Mouse (Mus musculus) adrenal gland, postnatal 4 days (tissue): Measurements from ENCODE around the gene Nt5m. TPM values are rescaled to one million over a fixed set of nuclear protein-coding genes. Genes with fewer than 3 reads are reported as not detected.

ENCODE experiments used
- DNase-seq, 2 experiments: peaks; one replicate each; pipeline ENCODE4 v3.0.0; 2021 to 2022; ENCODE audit warnings: low spot score in 2 of 2, mixed read lengths in 2 of 2
- long read RNA-seq, 2 experiments: library from polyadenylated mRNA; stranded (forward); transcript quantifications; one replicate each; pipeline ENCODE4 v2.0.0; 2021
- total RNA-seq, 2 experiments: library from RNA; stranded (reverse); gene quantifications; 2 replicates each; pipeline ENCODE4 v1.2.3; 2021

Nt5m gene
- 10 to 100 TPM; 33.3 to 37.8 TPM for total RNA-seq
- long read RNA-seq, experiment 1, transcript Nt5m-203 (5 exons, 1,316 nt): minor isoform, 7 of 49 reads
- long read RNA-seq, experiment 1, transcript Nt5m-201 (5 exons, 1,306 nt): major isoform, 28 of 49 reads
- long read RNA-seq, experiment 1, partial matches to known transcripts: 5 of 49 reads
- long read RNA-seq, experiment 1, other reads (novel, unspliced or antisense): 8 of 49 reads
- long read RNA-seq, experiment 2, transcript Nt5m-203 (5 exons, 1,316 nt): minor isoform, 10 of 61 reads
- long read RNA-seq, experiment 2, transcript Nt5m-201 (5 exons, 1,306 nt): major isoform, 31 of 61 reads
- long read RNA-seq, experiment 2, partial matches to known transcripts: 3 of 61 reads
- long read RNA-seq, experiment 2, other reads (novel, unspliced or antisense): 15 of 61 reads

DNA sequence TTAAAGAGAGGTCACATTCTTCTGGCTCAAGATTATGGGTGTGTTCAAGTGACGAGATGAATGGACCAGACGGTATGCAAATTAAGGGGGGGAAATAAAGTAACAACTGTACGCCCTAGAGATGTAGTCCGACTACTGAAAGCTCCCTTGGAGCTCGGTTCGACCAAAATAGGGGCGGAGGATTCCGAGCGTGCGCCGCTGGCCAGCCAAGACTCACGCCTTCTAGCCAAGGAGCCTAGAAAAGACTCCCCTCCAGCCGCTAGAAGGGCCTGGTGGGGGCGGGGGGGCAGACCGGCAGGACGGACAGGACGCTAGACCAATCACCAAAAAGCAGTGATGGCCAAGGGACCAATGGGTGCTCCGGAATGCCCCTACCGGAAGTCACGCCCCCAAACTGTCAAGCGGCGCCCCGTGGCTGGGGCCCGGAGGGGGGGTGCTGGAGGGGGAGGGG lies at the start of gene Nt5m:
Nt5m (plus strand) TSS at position 440 of the 451 bp plus-strand sequence.
- DNase-seq: peak; percentile 82 to 86

GRCm38 (mm10) chr11:59793390-59793789 lies 45.9 kb upstream of the Nt5m start:
- DNase-seq: no peak

DNA sequence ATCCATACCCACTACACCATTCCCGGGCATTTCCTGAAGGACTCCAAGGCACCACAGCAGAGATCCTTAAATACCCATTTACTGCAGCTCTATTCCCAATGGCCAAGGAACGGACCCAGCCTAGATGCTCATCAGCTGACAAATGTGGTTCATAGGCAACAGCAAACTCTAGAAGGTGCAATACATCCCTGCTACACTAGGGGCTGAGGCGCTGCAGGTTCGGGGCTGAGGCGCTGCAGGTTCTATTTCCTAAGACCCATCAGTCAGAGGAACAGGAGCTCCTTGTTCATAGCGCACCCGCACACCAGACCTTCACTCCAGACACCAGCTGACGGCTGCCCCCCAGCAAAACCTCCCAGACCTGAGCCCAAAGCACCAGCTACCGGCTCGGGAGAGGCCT lies 38.8 kb upstream of the Nt5m start:
- no peak for DNase-seq

DNA sequence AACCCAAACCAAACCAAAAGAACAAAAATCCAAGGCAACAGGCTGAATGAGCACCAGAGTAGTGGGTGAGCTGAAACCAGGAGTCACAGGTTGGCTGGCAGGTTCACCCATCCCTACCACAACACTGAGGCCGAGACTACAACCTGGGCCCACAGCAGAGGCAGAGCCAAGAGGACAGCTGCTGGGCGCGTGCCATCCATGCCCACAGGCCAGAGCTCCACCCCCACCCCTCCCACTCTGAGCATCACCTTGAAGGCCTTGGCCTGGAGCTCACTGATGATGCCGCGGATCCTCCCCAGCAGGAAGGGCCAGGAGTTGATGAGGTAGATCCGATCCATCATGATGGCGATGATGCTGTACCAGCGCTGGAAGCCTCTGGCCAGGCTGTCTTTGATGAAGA lies 37.4 kb upstream of the Nt5m start:
- no peak for DNase-seq

DNA sequence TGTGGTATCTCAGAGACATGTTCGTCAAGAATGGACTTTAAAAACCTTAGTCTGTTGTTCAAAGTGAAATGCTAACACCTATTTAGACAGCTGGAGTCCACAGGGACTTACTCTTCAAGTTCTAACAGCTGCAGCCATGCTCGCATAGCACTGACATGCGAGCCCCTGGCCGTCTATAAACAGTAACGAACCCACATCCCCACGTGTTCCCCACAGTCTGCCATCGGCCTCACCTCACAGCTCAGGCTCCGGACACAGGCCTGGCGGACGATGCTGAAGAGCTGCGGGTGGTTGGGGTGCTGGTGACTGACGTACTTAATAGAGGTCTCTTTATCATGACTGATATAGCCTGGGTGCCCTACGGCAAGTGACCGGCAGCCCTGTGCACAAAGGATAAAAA lies 35.7 kb upstream of the Nt5m start:
- no peak for DNase-seq

DNA sequence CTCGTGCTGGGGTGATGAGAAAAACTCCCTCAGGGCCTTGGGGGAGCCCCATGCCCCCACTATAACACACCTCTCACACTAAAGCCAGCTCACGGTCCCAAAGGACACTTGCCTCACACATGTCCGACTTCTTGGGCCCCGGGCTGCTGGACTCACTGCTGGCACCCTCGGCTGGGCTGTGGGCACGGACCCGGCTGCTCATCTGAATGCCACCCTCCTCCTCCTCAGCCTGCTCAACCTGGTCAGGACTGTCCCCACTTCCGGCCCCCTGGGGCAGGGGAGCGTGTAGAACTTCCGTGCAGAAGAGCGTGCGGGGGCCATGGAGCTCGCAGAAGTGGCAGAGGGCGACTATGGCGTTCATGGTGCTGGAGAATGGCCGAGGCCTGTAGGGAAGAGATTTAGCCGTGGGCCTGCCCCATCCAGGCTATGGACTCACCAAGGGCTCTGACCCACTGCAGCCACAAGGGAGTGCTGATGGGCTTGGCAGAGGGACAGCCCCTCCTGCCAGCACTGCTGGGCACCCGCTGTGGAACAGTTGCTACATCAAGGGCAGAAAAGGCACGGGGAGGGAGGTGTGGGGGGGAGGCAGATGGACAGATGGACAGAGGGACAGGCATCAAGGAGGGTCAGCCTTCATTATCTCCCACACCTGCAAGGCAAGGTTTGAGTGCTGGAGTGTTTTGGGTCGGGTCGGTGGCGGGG lies 34.7 kb upstream of the Nt5m start:
- DNase-seq: no peak

- no peak for DNase-seq
Measured at GRCm38 (mm10) chr11:59805256-59805655, 34.0 kb upstream of the Nt5m start.

- no peak for DNase-seq
Measured at GRCm38 (mm10) chr11:59805656-59806055, 33.6 kb upstream of the Nt5m start.

- no peak for DNase-seq
Measured at GRCm38 (mm10) chr11:59808170-59808960, 30.9 kb upstream of the Nt5m start.

- DNase-seq: no peak
Measured at GRCm38 (mm10) chr11:59809071-59809669, 30.1 kb upstream of the Nt5m start.

- peak; percentile 66 to 73 for DNase-seq
Measured at GRCm38 (mm10) chr11:59809670-59810474, 29.4 kb upstream of the Nt5m start, which contains the start of gene Flcn. TSS of gene Flcn (minus strand) at chr11:59810016.

GRCm38 (mm10) chr11:59810480-59811158 lies 28.6 kb upstream of the Nt5m start:
- no peak for DNase-seq

DNA sequence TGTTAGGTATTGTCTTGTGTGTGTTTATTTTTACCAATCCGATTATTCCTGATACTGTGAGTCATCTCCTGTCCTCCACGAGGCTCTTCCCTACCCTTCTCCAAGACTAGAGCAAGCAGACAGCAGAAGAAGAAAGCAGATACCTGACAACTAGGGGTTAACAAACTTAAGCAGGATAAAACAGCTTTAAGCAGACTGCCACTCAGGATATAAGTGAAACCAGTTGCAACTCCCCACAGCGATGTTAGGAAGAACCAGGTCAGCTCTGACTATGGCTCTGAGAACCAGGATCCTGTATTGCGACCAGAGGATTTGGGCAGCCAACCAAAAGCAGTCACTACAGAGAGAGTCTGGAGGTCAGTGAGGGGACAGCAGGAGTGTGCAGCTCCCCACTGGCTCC lies 28.0 kb upstream of the Nt5m start:
- no peak for DNase-seq

DNA sequence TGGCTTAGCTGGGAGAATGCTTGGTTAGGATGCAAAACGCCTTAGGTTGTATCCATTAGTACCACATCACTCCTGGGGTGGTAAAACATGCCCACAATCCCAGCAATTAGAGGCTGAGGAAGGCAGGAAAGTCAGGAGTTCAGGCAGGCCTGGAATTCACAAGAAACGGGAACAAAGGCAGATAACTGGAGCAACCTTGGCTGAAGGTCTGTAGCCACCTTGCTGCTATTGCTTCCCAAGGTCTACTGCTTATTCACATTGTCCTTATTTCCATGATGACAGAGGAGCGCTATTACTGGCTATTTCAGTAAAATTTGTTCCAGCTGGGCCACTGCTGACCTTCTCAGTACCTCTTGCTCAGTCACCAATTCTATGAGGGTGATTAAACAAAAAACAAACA lies 26.0 kb upstream of the Nt5m start:
- DNase-seq: no peak

GRCm38 (mm10) chr11:59814311-59814710 lies 24.9 kb upstream of the Nt5m start:
- no peak for DNase-seq

- DNase-seq: no peak
Measured at GRCm38 (mm10) chr11:59814936-59815335, 24.3 kb upstream of the Nt5m start.

DNA sequence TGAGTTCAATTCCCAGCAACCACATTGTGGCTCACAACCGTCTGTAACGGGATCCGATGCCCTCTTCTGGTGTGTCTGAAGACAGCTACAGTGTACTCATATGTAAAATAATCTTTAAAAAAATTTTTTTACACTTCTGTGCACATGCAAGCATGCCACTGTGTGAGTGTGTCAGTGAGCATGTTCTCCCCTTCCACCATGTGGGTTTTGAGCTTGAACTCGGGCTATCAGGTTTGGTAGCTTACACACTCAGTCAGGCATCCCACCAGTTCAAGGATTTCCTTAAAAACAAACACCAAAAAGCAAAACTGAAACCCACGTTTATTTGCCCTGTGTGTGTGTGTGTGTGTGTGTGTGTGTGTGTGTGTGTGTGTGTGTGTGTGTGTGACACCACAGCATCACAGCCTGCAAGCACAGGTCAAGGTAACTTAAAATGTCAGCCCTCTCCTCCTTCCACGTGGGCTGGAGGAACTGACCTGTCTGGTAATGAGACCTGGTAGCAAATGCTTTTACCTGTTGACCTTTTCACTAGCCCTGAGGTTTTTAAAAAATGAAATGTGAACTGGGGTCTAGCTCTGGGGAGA lies 23.7 kb upstream of the Nt5m start:
- no peak for DNase-seq

DNA sequence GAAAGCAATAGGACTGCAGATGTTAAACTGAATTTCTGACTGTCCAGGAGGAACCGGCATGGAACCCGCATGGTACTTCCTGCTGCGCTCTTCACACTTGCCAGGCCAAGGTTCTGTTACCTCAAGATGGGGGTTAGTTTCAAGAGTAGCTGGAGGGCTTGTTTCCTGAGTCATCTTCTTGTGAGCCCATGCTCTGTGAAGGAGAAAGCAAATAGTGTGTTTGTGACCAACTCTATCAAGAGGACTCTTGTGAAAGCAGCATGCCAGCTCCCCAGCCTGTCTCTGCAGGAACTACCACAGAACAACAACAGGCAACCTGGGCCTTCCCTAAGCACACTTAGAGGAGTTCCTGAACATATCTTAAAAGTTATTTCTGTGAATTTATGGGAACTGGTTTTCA lies 21.3 kb upstream of the Nt5m start:
- no peak for DNase-seq

- no peak for DNase-seq
Measured at GRCm38 (mm10) chr11:59821625-59822024, 17.6 kb upstream of the Nt5m start.
